Comparison of ENCODE assay signal across 37 mouse cellular contexts in genomic region chr5:150901661-150902060, GRCm38 (mm10). TPM values are rescaled to one million over a fixed set of nuclear protein-coding genes. Genes with fewer than 3 reads are reported as not detected.
"Had no signal": no experiment of that assay in that cellular context is flagged by ENCODE, and none has a peak within 500 bp of the region (broad histone marks: within the 10 kb centered on the region; RNA-seq: fewer than 3 reads in every experiment).

No protein-coding gene starts in this region.

- H3K4me2 ChIP-seq: heart, embryonic 11.5 days; heart, embryonic 12.5 days; heart, embryonic 13.5 days; heart, embryonic 15.5 days; hindbrain, embryonic 12.5 days; hindbrain, embryonic 13.5 days; hindbrain, embryonic 14.5 days; hindbrain, embryonic 15.5 days; intestine, embryonic 15.5 days; kidney, embryonic 15.5 days had no signal

- DNase-seq: heart, adult 2 months; heart, postnatal 10 days; heart, postnatal 14 days; heart, postnatal 36 days; kidney, adult 11 months; kidney, adult 18-20 months; kidney, adult 2 months; kidney, adult 8-10 months; kidney, adult 9 months; kidney, postnatal 10 days; kidney, postnatal 14 days; kidney, postnatal 25 days; kidney, postnatal 36 days; kidney, postnatal 4 days; layer of hippocampus, adult 9-11 months; layer of hippocampus, postnatal 36 days had no signal

- H3K27me3 ChIP-seq: heart, embryonic 12.5 days; heart, embryonic 13.5 days; heart, embryonic 15.5 days; hindbrain, embryonic 12.5 days; hindbrain, embryonic 13.5 days; hindbrain, embryonic 15.5 days; intestine, embryonic 15.5 days; kidney, embryonic 15.5 days had no signal

- H3K4me1 ChIP-seq: intestine, embryonic 15.5 days; kidney, embryonic 15.5 days had no signal

- H3K36me3 ChIP-seq: heart, embryonic 10.5 days; heart, embryonic 12.5 days; heart, embryonic 13.5 days; heart, embryonic 15.5 days; hindbrain, embryonic 10.5 days; hindbrain, embryonic 12.5 days; hindbrain, embryonic 13.5 days; hindbrain, embryonic 15.5 days; intestine, embryonic 15.5 days; kidney, embryonic 15.5 days had no signal

- H3K9me3 ChIP-seq: heart, embryonic 10.5 days; heart, embryonic 12.5 days; heart, embryonic 13.5 days; heart, embryonic 15.5 days; hindbrain, embryonic 10.5 days; hindbrain, embryonic 12.5 days; hindbrain, embryonic 13.5 days; hindbrain, embryonic 15.5 days; intestine, embryonic 15.5 days; kidney, embryonic 15.5 days had no signal

- H3K27ac ChIP-seq: heart, adult 2 months; heart, embryonic 10.5 days; heart, embryonic 13.5 days; heart, embryonic 15.5 days; hindbrain, embryonic 10.5 days; hindbrain, embryonic 12.5 days; hindbrain, embryonic 13.5 days; hindbrain, embryonic 14.5 days; hindbrain, embryonic 15.5 days; hindbrain, postnatal 0 days; intestine, embryonic 15.5 days; kidney, embryonic 15.5 days; kidney, postnatal 0 days; left cerebral cortex, adult 2 months had no signal

- H3K4me3 ChIP-seq: heart, adult 2 months; heart, embryonic 10.5 days; heart, embryonic 12.5 days; heart, embryonic 13.5 days; heart, embryonic 15.5 days; hindbrain, embryonic 10.5 days; hindbrain, embryonic 12.5 days; hindbrain, embryonic 13.5 days; hindbrain, embryonic 15.5 days; intestine, embryonic 15.5 days; kidney, embryonic 15.5 days; left cerebral cortex, adult 2 months had no signal

- H3K9ac ChIP-seq: heart, embryonic 12.5 days; heart, embryonic 13.5 days; heart, embryonic 15.5 days; hindbrain, embryonic 12.5 days; hindbrain, embryonic 13.5 days; hindbrain, embryonic 14.5 days; hindbrain, embryonic 15.5 days; intestine, embryonic 15.5 days; kidney, embryonic 15.5 days had no signal

- ATAC-seq: hindbrain, embryonic 16.5 days; hindbrain, postnatal 0 days; inflammation-experienced regulatory T-cells, adult 6 months; intestine, embryonic 15.5 days; intestine, embryonic 16.5 days; intestine, postnatal 0 days had no signal

RNA-seq across cellular contexts. Expression of gene Kl, which starts 50.7 kb away (rescaled TPM):
- total RNA-seq: hematopoietic stem cell, adult 5-6 weeks had no signal
- polyA plus RNA-seq: hindbrain, embryonic 10.5 days; inflammation-experienced regulatory T-cells, adult 6 months; intestine, embryonic 14.5 days had no signal
